Mouse (Mus musculus) thymus, postnatal 36 days (tissue): ENCODE data around the gene Tulp4.
"Not testable (repeated sequence)": the region's sequence is repeated elsewhere in the genome, so short reads cannot be mapped to it uniquely, and the experiment has no call there.

Experiments
- DNase-seq, 2 experiments: peaks; one replicate each; pipeline ENCODE4 v3.0.0; 2022; ENCODE audit warnings: mixed read lengths in 2 of 2

The Tulp4 gene

GRCm38 (mm10) chr17:6283137-6283536, 176.9 kb downstream of the Tulp4 start:
- not testable (repeated sequence) for DNase-seq

DNA sequence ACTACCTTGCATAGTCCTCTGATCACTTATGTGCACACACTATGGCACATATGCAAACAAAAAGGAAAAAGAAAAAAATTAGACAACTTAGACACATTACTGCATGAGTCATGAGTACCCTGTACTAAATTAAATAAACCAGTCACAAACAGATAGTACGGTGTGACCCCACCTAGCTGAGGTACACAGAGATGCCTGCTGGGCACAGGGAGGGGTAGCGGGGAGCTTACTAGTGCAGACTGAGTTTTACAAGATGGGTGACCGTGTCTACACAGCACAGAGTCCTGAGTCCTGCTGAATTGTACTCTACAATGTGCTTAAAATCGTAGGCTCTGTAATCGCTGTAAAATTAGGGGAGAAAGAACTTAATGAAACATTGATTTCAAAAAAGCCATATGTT, 179.9 kb downstream of the Tulp4 start:
- DNase-seq, result not testable (repeated sequence)

DNA sequence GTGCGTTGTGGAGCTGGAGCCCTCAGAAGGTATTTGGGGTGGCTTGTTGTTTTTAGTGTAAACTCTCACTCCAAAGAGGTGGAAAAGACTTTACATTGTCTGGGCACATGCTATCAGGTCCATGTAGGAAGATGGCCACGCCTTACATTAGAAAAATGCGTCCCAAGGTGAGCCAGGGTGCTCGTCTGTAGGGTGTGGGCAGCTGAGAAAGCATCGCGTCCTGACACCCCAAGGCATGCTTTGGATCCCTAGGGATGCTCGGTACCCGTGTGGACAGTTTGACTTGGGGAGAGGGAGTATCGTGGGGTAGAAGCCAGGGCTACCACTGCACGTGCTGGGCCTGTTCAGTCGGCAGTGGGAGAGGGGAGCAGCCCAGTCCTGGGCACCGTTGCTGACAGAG, 182.8 kb downstream of the Tulp4 start:
- DNase-seq, result not testable (repeated sequence)

DNA sequence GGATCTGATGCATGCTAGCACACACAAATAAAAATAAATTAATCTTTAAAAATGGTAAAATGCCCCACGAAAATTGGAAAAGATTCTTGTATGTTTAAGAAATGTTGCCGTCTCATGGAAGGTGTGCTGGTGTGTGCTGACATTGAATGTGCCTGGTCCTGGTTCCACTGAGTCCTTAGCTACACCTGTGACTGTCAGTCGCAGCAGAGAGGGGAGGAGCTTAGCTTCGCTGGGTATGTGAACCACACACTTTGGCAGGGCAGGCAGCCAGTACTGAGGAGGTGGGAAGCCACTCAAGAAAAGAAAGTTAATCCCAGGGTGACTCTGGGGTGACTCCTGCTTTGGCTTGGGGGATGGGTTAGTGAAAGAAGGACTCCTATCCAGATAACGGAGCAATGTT, 187.6 kb downstream of the Tulp4 start:
- not testable (repeated sequence) for DNase-seq

DNA sequence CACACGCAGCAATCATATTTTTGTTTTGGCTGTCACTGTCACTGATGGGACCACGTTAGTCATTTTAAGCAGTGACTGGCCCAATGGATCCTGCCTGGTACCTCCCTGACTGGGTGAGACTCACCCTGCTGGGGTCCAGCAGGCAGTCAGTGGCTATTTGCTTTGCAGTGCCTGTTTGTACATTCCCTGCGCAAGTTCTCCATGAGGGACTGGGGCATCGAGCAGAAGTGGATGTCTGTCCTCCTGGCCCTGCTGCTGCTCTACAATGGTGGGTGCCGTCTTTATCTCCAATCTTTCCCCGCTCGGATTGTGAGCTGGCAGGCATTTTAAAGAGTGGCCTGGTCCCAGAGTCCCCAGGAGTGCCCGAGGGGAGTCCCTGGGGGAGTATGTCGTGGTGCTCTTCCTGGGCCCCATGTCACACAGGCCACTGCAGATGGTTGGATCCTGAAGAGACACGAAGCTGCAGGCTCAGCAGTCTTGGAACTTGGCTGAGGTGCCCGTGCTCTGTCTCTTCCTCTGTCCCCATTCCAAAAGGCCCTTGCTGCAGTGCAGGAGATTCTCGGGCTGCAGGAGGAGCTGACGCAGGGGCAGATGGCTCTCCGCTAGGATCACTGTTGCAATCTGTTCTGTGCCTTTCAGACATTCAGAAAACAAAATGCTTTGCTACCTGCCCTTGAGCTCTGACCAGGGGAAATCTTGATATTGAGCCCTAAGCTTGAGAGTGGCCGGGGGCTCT, 191.0 kb downstream of the Tulp4 start:
- not testable (repeated sequence) for DNase-seq

DNA sequence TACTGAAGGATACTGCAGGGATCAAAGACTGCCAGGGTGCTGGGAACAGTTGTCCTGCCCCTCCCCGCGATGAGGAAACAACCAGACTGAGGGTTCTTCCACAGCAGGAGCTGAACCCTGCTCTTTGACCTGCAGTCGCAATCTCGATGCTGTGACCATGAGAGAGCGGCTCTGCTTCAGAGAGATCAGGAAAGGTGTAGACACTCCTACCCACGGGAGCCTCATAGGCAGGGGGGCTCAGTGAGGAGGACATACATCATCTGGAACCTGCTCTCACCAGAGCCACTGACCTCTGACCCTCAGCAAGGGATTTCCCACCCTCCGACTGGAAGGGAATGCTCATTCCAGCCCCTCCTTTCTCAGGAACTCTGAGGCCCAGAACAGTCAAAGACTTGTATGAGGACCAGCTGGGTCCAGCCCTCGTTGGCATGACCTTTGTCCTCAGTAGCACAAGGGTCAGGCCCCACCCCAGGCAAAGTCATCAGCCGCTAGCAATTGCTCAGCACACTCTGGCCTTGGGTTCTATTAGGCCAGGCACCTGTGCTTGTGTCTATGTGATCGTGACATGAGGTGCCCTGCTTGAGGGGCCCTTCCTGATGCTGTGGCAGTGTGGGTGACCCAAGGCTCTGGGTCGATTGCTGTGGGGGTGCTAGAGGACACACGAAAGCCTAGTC, 194.1 kb downstream of the Tulp4 start:
- not testable (repeated sequence) for DNase-seq
